Mouse (Mus musculus) ES-E14 (cell line): ENCODE measurements around the gene Usp20.

Source experiments
- HCFC1 ChIP-seq: IDR thresholded peaks from 2 replicates; pipeline ENCODE4 v1.6.1; 2012; ENCODE audit warnings: low read length, inconsistent platforms, borderline replicate concordance; ENCODE audit not compliant: insufficient read depth
- ZNF384 ChIP-seq: IDR thresholded peaks from 2 replicates; pipeline ENCODE4 v1.6.1; 2012; ENCODE audit warnings: low read depth, low read length, inconsistent platforms

GRCm38 (mm10) chr2:31040043-31040442 lies 58.0 kb downstream of the Usp20 start:
- TF ChIP-seq ZNF384 = no peak
- no peak for TF ChIP-seq HCFC1
